Mouse (Mus musculus): Measurements from ENCODE around the gene Haao. TPM values are rescaled to one million over a fixed set of nuclear protein-coding genes. Genes with fewer than 3 reads are reported as not detected.

Haao gene
- polyA plus RNA-seq, 1 experiment from 2014 or later: 93.3 TPM

DNA sequence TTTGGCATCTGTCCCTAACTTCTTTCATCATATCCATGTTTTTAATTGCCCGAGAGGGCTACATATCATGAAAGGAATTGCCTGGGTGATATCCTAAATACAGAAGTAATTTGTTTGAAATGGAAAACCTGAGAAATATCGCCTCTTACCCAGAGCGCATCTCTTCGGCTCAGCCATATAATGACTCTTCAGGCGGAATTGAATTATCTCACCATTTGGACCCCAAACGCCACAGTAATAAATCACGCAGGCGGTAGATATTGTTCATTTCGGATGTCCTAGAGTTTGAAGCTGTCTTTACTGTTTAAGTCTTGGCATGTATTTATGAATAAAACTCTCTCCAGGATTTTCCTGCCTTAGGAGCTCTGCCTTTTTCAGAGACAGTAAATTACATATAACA, 42.7 kb downstream of the Haao start:
- Histone ChIP-seq H3K36me3 (replicated peaks; ENCODE audit: insufficient read depth, low read length) (peaks cover 45% of the 10 kb centered on the region), H3K27ac (ENCODE audit: low read depth) (no peak overlapping the region)
- no peak for TF ChIP-seq CTCF (IDR thresholded peaks at IDR 0.05; ENCODE audit: low read depth)
- no peak for TF ChIP-seq EP300 (IDR thresholded peaks at IDR 0.05; ENCODE audit: low read depth)

GRCm38 (mm10) chr17:83803987-83804386, 43.8 kb downstream of the Haao start:
- Histone ChIP-seq H3K4me3 (ENCODE audit: low read depth, low read length) (no peak overlapping the region), H3K36me3 (replicated peaks; ENCODE audit: insufficient read depth, low read length) (peaks cover 39% of the 10 kb centered on the region)

More for the DNA sequence above, 42.7 kb downstream of the Haao start:
- Histone ChIP-seq H3K27me3 (ENCODE audit: insufficient read depth, low read length) (no peaks in the 10 kb centered on the region), H3K9ac (replicated peaks) (no peak overlapping the region), H3K9me3 (ENCODE audit: low read length) (no peaks in the 10 kb centered on the region), H3K4me2 (ENCODE audit: low read depth, low read length) (no peak overlapping the region), H3K4me3 (ENCODE audit: low read depth, low read length) (no peak overlapping the region), H3K4me1 (ENCODE audit: insufficient read depth) (peaks cover 23% of the 10 kb centered on the region)
- DNase-seq: no peak
- 92% methylated on average over 9 of the region's 9 CpGs for WGBS (ENCODE audit: insufficient replicate concordance)
- ATAC-seq: no peak

DNA sequence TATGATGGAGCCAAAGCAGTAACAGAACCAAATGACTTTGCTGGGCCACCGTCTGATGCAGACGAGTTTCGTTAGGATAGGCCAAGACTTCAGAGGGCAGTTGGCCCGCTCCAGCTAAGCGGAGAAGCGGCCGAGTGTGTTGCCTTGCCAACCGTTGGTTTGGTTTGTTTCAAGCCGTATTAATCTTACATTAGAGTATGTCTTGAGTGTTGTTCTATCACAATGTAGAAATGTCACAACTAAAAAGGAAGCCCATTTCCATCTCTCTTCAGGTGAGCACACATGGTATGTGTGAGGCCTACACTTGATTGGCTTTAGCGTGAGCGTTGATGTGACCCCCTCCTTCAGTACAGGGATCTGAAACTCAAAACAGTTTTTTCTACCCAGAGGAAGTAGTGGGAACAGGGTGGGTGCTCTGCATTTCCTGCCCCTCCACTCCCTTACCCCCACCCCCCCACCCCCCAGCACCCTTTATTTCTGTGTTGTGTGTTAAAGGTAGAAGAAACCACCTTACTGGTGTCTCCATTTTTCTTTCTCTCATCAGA, 48.2 kb downstream of the Haao start:
- no peak overlapping the region for H3K4me3 ChIP-seq (ENCODE audit: low read depth, low read length)
- H3K27me3 ChIP-seq (ENCODE audit: insufficient read depth, low read length): no peaks in the 10 kb centered on the region
- peaks cover 18% of the 10 kb centered on the region for H3K36me3 ChIP-seq (replicated peaks; ENCODE audit: insufficient read depth, low read length)
- DNase-seq (no peak), ATAC-seq (no peak)
- TF ChIP-seq CTCF (IDR thresholded peaks at IDR 0.05; ENCODE audit: low read depth): no peak
- no peak overlapping the region for H3K27ac ChIP-seq (ENCODE audit: low read depth)
- WGBS (ENCODE audit: insufficient replicate concordance): 89% methylated on average over 11 of the region's 11 CpGs
- H3K4me1 ChIP-seq (ENCODE audit: insufficient read depth): no peaks in the 10 kb centered on the region
- H3K4me2 ChIP-seq (ENCODE audit: low read depth, low read length): no peak overlapping the region
- no peaks in the 10 kb centered on the region for H3K9me3 ChIP-seq (ENCODE audit: low read length)
- no peak overlapping the region for H3K9ac ChIP-seq (replicated peaks)

More at GRCm38 (mm10) chr17:83803987-83804386, 43.8 kb downstream of the Haao start:
- Histone ChIP-seq H3K9ac (replicated peaks) (no peak overlapping the region), H3K9me3 (ENCODE audit: low read length) (no peaks in the 10 kb centered on the region), H3K4me1 (ENCODE audit: insufficient read depth) (peaks cover 14% of the 10 kb centered on the region), H3K27ac (ENCODE audit: low read depth) (no peak overlapping the region), H3K4me2 (ENCODE audit: low read depth, low read length) (no peak overlapping the region), H3K27me3 (ENCODE audit: insufficient read depth, low read length) (no peaks in the 10 kb centered on the region)
- ATAC-seq (no peak), DNase-seq (no peak)
- TF ChIP-seq CTCF (IDR thresholded peaks at IDR 0.05; ENCODE audit: low read depth) (no peak), EP300 (IDR thresholded peaks at IDR 0.05; ENCODE audit: low read depth) (no peak)
- WGBS (ENCODE audit: insufficient replicate concordance): 81% methylated on average over 9 of the region's 9 CpGs

- no peaks in the 10 kb centered on the region for H3K27me3 ChIP-seq (ENCODE audit: insufficient read depth, low read length)
- 93% methylated on average over 17 of the region's 17 CpGs for WGBS (ENCODE audit: insufficient replicate concordance)
- no peak overlapping the region for H3K9ac ChIP-seq (replicated peaks)
- no peaks in the 10 kb centered on the region for H3K4me1 ChIP-seq (ENCODE audit: insufficient read depth)
- DNase-seq (no peak), ATAC-seq (no peak)
- H3K27ac ChIP-seq (ENCODE audit: low read depth): no peak overlapping the region
- H3K4me3 ChIP-seq (ENCODE audit: low read depth, low read length): no peak overlapping the region
- H3K4me2 ChIP-seq (ENCODE audit: low read depth, low read length): no peak overlapping the region
- no peaks in the 10 kb centered on the region for H3K9me3 ChIP-seq (ENCODE audit: low read length)
- TF ChIP-seq CTCF (IDR thresholded peaks at IDR 0.05; ENCODE audit: low read depth) (no peak), EP300 (IDR thresholded peaks at IDR 0.05; ENCODE audit: low read depth) (no peak)
- H3K36me3 ChIP-seq (replicated peaks; ENCODE audit: insufficient read depth, low read length): peaks cover 10% of the 10 kb centered on the region
Measured at GRCm38 (mm10) chr17:83795121-83795520, 52.6 kb downstream of the Haao start.

DNA sequence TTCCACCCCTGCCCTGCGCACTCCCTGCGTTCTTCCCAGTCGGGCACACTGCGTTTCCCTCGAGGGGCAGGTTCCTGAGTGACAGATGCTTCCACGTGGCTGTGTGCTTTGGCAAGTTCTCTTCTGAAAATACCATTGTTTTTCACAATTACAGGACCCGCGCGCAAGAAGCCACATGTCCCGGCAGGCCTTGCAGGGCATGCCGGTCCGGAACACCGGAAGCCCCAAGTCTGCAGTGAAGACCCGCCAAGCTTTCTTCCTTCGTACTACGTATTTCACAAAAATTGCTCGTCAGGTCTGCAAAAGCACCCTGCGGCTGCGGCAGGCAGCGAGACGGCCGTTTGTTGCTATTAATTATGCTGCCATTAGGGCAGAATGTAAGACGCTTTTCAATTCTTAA, 55.4 kb downstream of the Haao start:
- no peak overlapping the region for H3K9ac ChIP-seq (replicated peaks)
- peaks cover 18% of the 10 kb centered on the region; the same call in 1 of the 2 replicates for H3K36me3 ChIP-seq (replicated peaks; ENCODE audit: insufficient read depth, low read length)
- TF ChIP-seq EP300 (IDR thresholded peaks at IDR 0.05; ENCODE audit: low read depth) (no peak), CTCF (IDR thresholded peaks at IDR 0.05; ENCODE audit: low read depth) (no peak)
- no peaks in the 10 kb centered on the region for H3K4me1 ChIP-seq (ENCODE audit: insufficient read depth)
- 92% methylated on average over 23 of the region's 23 CpGs for WGBS (ENCODE audit: insufficient replicate concordance)
- H3K9me3 ChIP-seq (ENCODE audit: low read length): no peaks in the 10 kb centered on the region
- no peak overlapping the region for H3K4me3 ChIP-seq (ENCODE audit: low read depth, low read length)
- DNase-seq (no peak), ATAC-seq (no peak)
- H3K4me2 ChIP-seq (ENCODE audit: low read depth, low read length): no peak overlapping the region
- no peaks in the 10 kb centered on the region for H3K27me3 ChIP-seq (ENCODE audit: insufficient read depth, low read length)
- no peak overlapping the region for H3K27ac ChIP-seq (ENCODE audit: low read depth)

DNA sequence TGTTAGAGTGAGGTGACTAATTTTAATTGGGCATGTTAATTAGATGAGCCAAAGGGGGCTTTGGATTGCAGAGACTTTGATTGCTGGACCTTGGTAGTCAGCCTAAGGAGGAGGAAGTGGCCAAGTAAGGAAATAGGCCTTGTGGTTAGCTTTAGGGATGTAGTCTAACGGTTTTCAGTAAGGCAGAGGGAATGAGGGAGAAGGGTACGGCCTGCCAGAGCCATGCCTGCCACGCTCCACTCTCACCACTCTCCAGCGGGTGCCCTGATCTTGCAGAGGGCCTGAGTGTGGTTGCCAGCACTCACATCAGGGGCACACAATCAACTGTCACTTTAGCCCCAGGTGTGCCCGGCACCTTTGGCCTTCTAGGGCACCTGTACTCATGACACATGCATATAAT, 57.6 kb downstream of the Haao start:
- no peak for ATAC-seq
- no peak overlapping the region for H3K9ac ChIP-seq (replicated peaks)
- peaks cover 7% of the 10 kb centered on the region for H3K4me1 ChIP-seq (ENCODE audit: insufficient read depth)

More for the DNA sequence above, 57.6 kb downstream of the Haao start:
- TF ChIP-seq EP300 (IDR thresholded peaks at IDR 0.05; ENCODE audit: low read depth) (no peak), CTCF (IDR thresholded peaks at IDR 0.05; ENCODE audit: low read depth) (no peak)
- 61% methylated on average over 5 of the region's 5 CpGs for WGBS (ENCODE audit: insufficient replicate concordance)
- Histone ChIP-seq H3K36me3 (replicated peaks; ENCODE audit: insufficient read depth, low read length) (peaks cover 18% of the 10 kb centered on the region; the same call in 1 of the 2 replicates), H3K27ac (ENCODE audit: low read depth) (no peak overlapping the region), H3K9me3 (ENCODE audit: low read length) (no peaks in the 10 kb centered on the region), H3K4me3 (ENCODE audit: low read depth, low read length) (no peak overlapping the region), H3K27me3 (ENCODE audit: insufficient read depth, low read length) (no peaks in the 10 kb centered on the region), H3K4me2 (ENCODE audit: low read depth, low read length) (no peak overlapping the region)
- no peak for DNase-seq
